Mouse (Mus musculus): ENCODE measurements around the gene Braf.

DNA sequence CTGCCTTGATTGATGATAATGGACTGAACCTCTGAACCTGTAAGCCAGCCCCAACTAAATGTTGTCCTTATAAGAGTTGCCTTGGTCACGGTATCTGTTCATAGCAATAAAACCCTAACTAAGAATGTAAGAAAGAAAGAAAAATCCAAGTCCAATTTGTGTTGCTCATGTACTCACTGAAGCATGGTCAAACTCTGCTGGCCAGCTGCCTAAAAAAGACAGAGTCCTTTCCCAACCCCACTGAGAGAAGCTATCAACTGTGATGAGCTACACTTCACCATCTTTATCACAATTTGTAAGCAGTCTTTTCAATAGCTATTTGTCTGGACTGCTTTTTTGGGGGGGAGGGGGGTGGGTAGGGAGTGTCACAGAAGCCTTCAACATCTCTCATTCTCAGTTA lies 47.0 kb downstream of the Braf start:
- TF ChIP-seq CTCF (conservative IDR thresholded peaks at IDR 0.05 in 1 of 2, IDR thresholded peaks at IDR 0.05 in 1 of 2; ENCODE audit: low read depth in 2 of 2, low read length in 2 of 2) (no peak), ETS1 (conservative IDR thresholded peaks at IDR 0.05; ENCODE audit: low read depth, low read length) (no peak), GABPA (IDR thresholded peaks at IDR 0.05; ENCODE audit: insufficient replicate concordance, low read depth, low read length) (no peak), ELF1 (IDR thresholded peaks at IDR 0.05; ENCODE audit: low read depth, low read length) (no peak), EP300 (IDR thresholded peaks at IDR 0.05; ENCODE audit: low read length) (no peak), NRF1 (IDR thresholded peaks at IDR 0.05; ENCODE audit: low read depth, low read length) (no peak), BHLHE40 (IDR thresholded peaks at IDR 0.05; ENCODE audit: low read depth, low read length) (no peak), RCOR1 (conservative IDR thresholded peaks at IDR 0.05; ENCODE audit: low read depth, low read length) (no peak)

Measured in CH12.LX (cell line).